Comparison of ENCODE assay signal across 8 mouse cellular contexts in genomic region chr13:80862215-80862614, GRCm38 (mm10). TPM values are rescaled to one million over a fixed set of nuclear protein-coding genes. Genes with fewer than 3 reads are reported as not detected.
DNase-seq lines count a peak whose midpoint lies in the region; ATAC-seq and TF ChIP-seq lines count a peak whose summit lies in the region.

No protein-coding gene starts in this region.

- no peaks in the 10 kb centered on the region for H3K4me1 ChIP-seq in heart, embryonic 12.5 days (replicated peaks)
- H3K4me1 ChIP-seq in forebrain, embryonic 12.5 days = no peaks in the 10 kb centered on the region
- H3K4me1 ChIP-seq in hindbrain, postnatal 0 days (ENCODE audit: insufficient read depth, low read length) = no peaks in the 10 kb centered on the region
- H3K4me1 ChIP-seq in midbrain, embryonic 13.5 days (replicated peaks) = no peaks in the 10 kb centered on the region

- no peak overlapping the region for H3K27ac ChIP-seq in heart, embryonic 12.5 days (ENCODE audit: poor library complexity, severe bottlenecking)
- H3K27ac ChIP-seq in forebrain, embryonic 12.5 days = no peak overlapping the region
- H3K27ac ChIP-seq in hindbrain, postnatal 0 days = no peak overlapping the region
- H3K27ac ChIP-seq in midbrain, embryonic 13.5 days = no peak overlapping the region

- TF ChIP-seq CTCF in hindbrain, postnatal 0 days (IDR thresholded peaks at IDR 0.05; ENCODE audit: low read depth) = peak; percentile 83

- H3K4me3 ChIP-seq in heart, embryonic 12.5 days = no peak overlapping the region
- no peak overlapping the region for H3K4me3 ChIP-seq in forebrain, embryonic 12.5 days (replicated peaks)
- no peak overlapping the region for H3K4me3 ChIP-seq in hindbrain, postnatal 0 days (ENCODE audit: low read length)
- no peak overlapping the region for H3K4me3 ChIP-seq in midbrain, embryonic 13.5 days (replicated peaks)

- H3K27me3 ChIP-seq in heart, embryonic 12.5 days (replicated peaks) = no peaks in the 10 kb centered on the region
- H3K27me3 ChIP-seq in forebrain, embryonic 12.5 days = no peaks in the 10 kb centered on the region
- H3K27me3 ChIP-seq in hindbrain, postnatal 0 days (ENCODE audit: insufficient read depth, low read length) = no peaks in the 10 kb centered on the region
- H3K27me3 ChIP-seq in midbrain, embryonic 13.5 days = no peaks in the 10 kb centered on the region

- H3K36me3 ChIP-seq in heart, embryonic 12.5 days = no peaks in the 10 kb centered on the region
- no peaks in the 10 kb centered on the region for H3K36me3 ChIP-seq in forebrain, embryonic 12.5 days (replicated peaks)
- no peaks in the 10 kb centered on the region for H3K36me3 ChIP-seq in hindbrain, postnatal 0 days (ENCODE audit: insufficient read depth, low read length)
- no peaks in the 10 kb centered on the region for H3K36me3 ChIP-seq in midbrain, embryonic 13.5 days

- 10% methylated on average over 5 of the region's 5 CpGs for WGBS in heart, embryonic 12.5 days
- WGBS in forebrain, embryonic 12.5 days = 11% methylated on average over 5 of the region's 5 CpGs
- WGBS in hindbrain, postnatal 0 days = 10% methylated on average over 5 of the region's 5 CpGs
- WGBS in midbrain, embryonic 13.5 days = 13% methylated on average over 5 of the region's 5 CpGs

- peak; percentile 62 for DNase-seq in heart, adult 8-10 months (ENCODE audit: low spot score)
- DNase-seq in c-Kit-negative CD71-positive TER-119-positive erythroid progenitor cells, embryonic 14.5 days (ENCODE audit: low read depth, low spot score) = peak; percentile 35
- peak; percentile 88 for DNase-seq in hindbrain, postnatal 0 days (ENCODE audit: low spot score)
- peak; percentile 54 to 80 for DNase-seq in left cerebral cortex, postnatal 14 days (ENCODE audit: low spot score in 2 of 2)
- peak; percentile 43 to 76 for DNase-seq in spleen, postnatal 10 days (ENCODE audit: low spot score in 2 of 2)

- no peak overlapping the region for H3K9ac ChIP-seq in heart, embryonic 12.5 days
- H3K9ac ChIP-seq in forebrain, embryonic 12.5 days = no peak overlapping the region
- no peak overlapping the region for H3K9ac ChIP-seq in hindbrain, postnatal 0 days (replicated peaks; ENCODE audit: low read length)
- H3K9ac ChIP-seq in midbrain, embryonic 13.5 days (replicated peaks) = no peak overlapping the region

- H3K4me2 ChIP-seq in heart, embryonic 12.5 days = no peak overlapping the region
- H3K4me2 ChIP-seq in forebrain, embryonic 12.5 days = no peak overlapping the region
- H3K4me2 ChIP-seq in hindbrain, postnatal 0 days (ENCODE audit: low read depth, low read length) = no peak overlapping the region
- no peak overlapping the region for H3K4me2 ChIP-seq in midbrain, embryonic 13.5 days (replicated peaks)

- ATAC-seq in heart, embryonic 12.5 days (ENCODE audit: insufficient number of reproducible peaks, low FRiP score) = no peak
- ATAC-seq in forebrain, embryonic 12.5 days (ENCODE audit: low FRiP score) = peak; percentile 67; the same call in 1 of the 2 replicates
- ATAC-seq in hindbrain, postnatal 0 days = peak; percentile 64
- ATAC-seq in midbrain, embryonic 13.5 days = peak; percentile 72

- 0 out of 2 replicates have a peak, but pooled peaks cover 3% of the 10 kb centered on the region for H3K9me3 ChIP-seq in heart, embryonic 12.5 days (replicated peaks)
- no peaks in the 10 kb centered on the region for H3K9me3 ChIP-seq in forebrain, embryonic 12.5 days
- H3K9me3 ChIP-seq in hindbrain, postnatal 0 days (ENCODE audit: low read length) = no peaks in the 10 kb centered on the region
- H3K9me3 ChIP-seq in midbrain, embryonic 13.5 days = no peaks in the 10 kb centered on the region

- intact Hi-C loops in left cerebral cortex, postnatal 14 days (cut with DNase I) = loop anchor here (1.0 to 5.0 kb wide), 4 partner anchors 450 to 900 kb away; no protein-coding TSS in a partner anchor

RNA-seq across cellular contexts. Expression of gene Arrdc3, which starts 21.0 kb away (rescaled TPM):
- 10 to 100 TPM; 25.2 to 40.2 (median 31.2) TPM for total RNA-seq in heart, adult 8-10 months (2022)
- 69.6 and 73.4 TPM in 2 replicates for polyA plus RNA-seq in heart, embryonic 12.5 days (2016; fragmentation: Nextera tagmentation; extraction: Ambion mirVana)
- 62.1 and 76.5 TPM in 2 replicates for polyA plus RNA-seq in forebrain, embryonic 12.5 days (2016; fragmentation: Nextera tagmentation; extraction: Ambion mirVana)
- total RNA-seq in hindbrain, postnatal 0 days (2014; rRNA removed) = 82.1 and 100 TPM in 2 replicates
- 48.1 and 49.8 TPM in 2 replicates for polyA plus RNA-seq in hindbrain, postnatal 0 days (2015; fragmentation: Nextera tagmentation; extraction: Ambion mirVana)
- 10 to 100 TPM; 28.1 to 30.2 TPM for total RNA-seq in left cerebral cortex, postnatal 14 days (2021)
- 54.0 and 57.1 TPM in 2 replicates for polyA plus RNA-seq in midbrain, embryonic 13.5 days (2015; fragmentation: Nextera tagmentation; extraction: Ambion mirVana)

Comparison
In these comparisons a context has a peak if more than half of its experiments do, and no peak if none do; other contexts are left out.
1. DNase-seq: peak in every context shown above with its lines; median percentile 88 in hindbrain, postnatal 0 days; 67 in left cerebral cortex, postnatal 14 days; 62 in heart, adult 8-10 months; 60 in spleen, postnatal 10 days; 35 in c-Kit-negative CD71-positive TER-119-positive erythroid progenitor cells, embryonic 14.5 days.